Mouse (Mus musculus): ENCODE measurements around the gene Odf3l1. TPM values are rescaled to one million over a fixed set of nuclear protein-coding genes. Genes with fewer than 3 reads are reported as not detected.

Odf3l1 gene
- polyA plus RNA-seq, 1 experiment from 2014 or later = not detected

GRCm38 (mm10) chr9:56810916-56811315, 53.6 kb downstream of the Odf3l1 start:
- H3K4me3 ChIP-seq (replicated peaks) = no peak overlapping the region
- 56% methylated on average over 1 of the region's 1 CpGs for WGBS (ENCODE audit: insufficient replicate concordance)
- ATAC-seq (ENCODE audit: low read depth) = no peak
- H3K4me2 ChIP-seq = no peak overlapping the region
- no peaks in the 10 kb centered on the region for H3K4me1 ChIP-seq (replicated peaks)
- no peak overlapping the region for H3K27ac ChIP-seq
- no peaks in the 10 kb centered on the region for H3K36me3 ChIP-seq
- no peaks in the 10 kb centered on the region for H3K9me3 ChIP-seq (replicated peaks)
- H3K9ac ChIP-seq = no peak overlapping the region
- 0 out of 2 replicates have a peak, but pooled peaks cover 6% of the 10 kb centered on the region for H3K27me3 ChIP-seq
- DNase-seq = no peak

- Histone ChIP-seq H3K4me2 (no peak overlapping the region), H3K9ac (no peak overlapping the region), H3K36me3 (no peaks in the 10 kb centered on the region), H3K4me3 (replicated peaks) (no peak overlapping the region), H3K4me1 (replicated peaks) (no peaks in the 10 kb centered on the region), H3K27me3 (0 out of 2 replicates have a peak, but pooled peaks cover 6% of the 10 kb centered on the region), H3K27ac (no peak overlapping the region), H3K9me3 (replicated peaks) (no peaks in the 10 kb centered on the region)
- DNase-seq (no peak), ATAC-seq (ENCODE audit: low read depth) (no peak)
- 54% methylated on average over 6 of the region's 6 CpGs for WGBS (ENCODE audit: insufficient replicate concordance)
These were observed 56.5 kb downstream of the Odf3l1 start for GRCm38 (mm10) chr9:56807990-56808389.

- Histone ChIP-seq H3K9ac (no peak overlapping the region), H3K27ac (no peak overlapping the region), H3K27me3 (peaks cover 18% of the 10 kb centered on the region), H3K9me3 (replicated peaks) (no peaks in the 10 kb centered on the region), H3K4me1 (replicated peaks) (no peaks in the 10 kb centered on the region), H3K4me2 (no peak overlapping the region), H3K36me3 (no peaks in the 10 kb centered on the region), H3K4me3 (replicated peaks) (no peak overlapping the region)
- WGBS (ENCODE audit: insufficient replicate concordance) = 74% methylated on average over 7 of the region's 7 CpGs
- DNase-seq = no peak
- ATAC-seq (ENCODE audit: low read depth) = no peak
These were observed 61.3 kb downstream of the Odf3l1 start for GRCm38 (mm10) chr9:56803146-56803545.

Other genes with a start within 250 kb of the Odf3l1 start
- 0.30 and 0.36 TPM in 2 replicates for gene Lingo1, start 68.2 kb downstream of the Odf3l1 start, polyA plus RNA-seq (2015; fragmentation: Nextera tagmentation; extraction: Ambion mirVana)
- gene Cspg4, start 354 bp upstream of the Odf3l1 start, polyA plus RNA-seq (2015; fragmentation: Nextera tagmentation; extraction: Ambion mirVana) = 0.35 and 0.50 TPM in 2 replicates
- 1.2 and 1.4 TPM in 2 replicates for gene Snx33, start 63.7 kb upstream of the Odf3l1 start, polyA plus RNA-seq (2015; fragmentation: Nextera tagmentation; extraction: Ambion mirVana)
- 66.1 and 69.1 TPM in 2 replicates for gene Imp3, start 72.8 kb upstream of the Odf3l1 start, polyA plus RNA-seq (2015; fragmentation: Nextera tagmentation; extraction: Ambion mirVana)
- 10.9 and 11.8 TPM in 2 replicates for gene Snupn, start 86.2 kb upstream of the Odf3l1 start, polyA plus RNA-seq (2015; fragmentation: Nextera tagmentation; extraction: Ambion mirVana)
- gene Ptpn9, start 130.2 kb upstream of the Odf3l1 start, polyA plus RNA-seq (2015; fragmentation: Nextera tagmentation; extraction: Ambion mirVana) = 3.3 and 3.4 TPM in 2 replicates
- 13.3 and 16.5 TPM in 2 replicates for gene Sin3a, start 207.4 kb upstream of the Odf3l1 start, polyA plus RNA-seq (2015; fragmentation: Nextera tagmentation; extraction: Ambion mirVana)

Measured in liver, embryonic 13.5 days (tissue).